Mouse (Mus musculus) lung, adult 2 months (tissue): Measurements from ENCODE around the gene Adgrf5.

Source experiments
- CTCF ChIP-seq: fragments of 200-500 bp; IDR thresholded peaks from 2 replicates; pipeline ENCODE4 v1.5.1; 2011; ENCODE audit warnings: mild to moderate bottlenecking, low read length, control low read depth; ENCODE audit not compliant: insufficient read depth
- POLR2A ChIP-seq: fragments of 200-500 bp; IDR thresholded peaks from 2 replicates; pipeline ENCODE4 v1.6.1; 2011; ENCODE audit warnings: low read depth, mild to moderate bottlenecking, control low read depth, low read length, borderline replicate concordance; ENCODE audit errors: extremely low read depth

- TF ChIP-seq POLR2A: no peak
- TF ChIP-seq CTCF: no peak
Measured at GRCm38 (mm10) chr17:43451216-43451615, 91.0 kb downstream of the Adgrf5 start.
